Mouse (Mus musculus): ENCODE data around the gene Rnf4. TPM values are rescaled to one million over a fixed set of nuclear protein-coding genes. Genes with fewer than 3 reads are reported as not detected.

Gene Rnf4
- total RNA-seq (2021), result 10 to 100 TPM; 87.0 to 90.7 TPM
- long read RNA-seq, experiment 1, full-length matches to known transcripts, result 3 of 9 reads
- long read RNA-seq, experiment 1, partial matches to known transcripts, result 1 of 9 reads
- long read RNA-seq, experiment 1, other reads (novel, unspliced or antisense), result 5 of 9 reads
- long read RNA-seq, experiment 2, full-length matches to known transcripts, result 3 of 10 reads
- long read RNA-seq, experiment 2, partial matches to known transcripts, result 0 of 10 reads
- long read RNA-seq, experiment 2, other reads (novel, unspliced or antisense), result 7 of 10 reads

- DNase-seq (ENCODE audit: extremely low spot score in 1 of 2, low spot score in 2 of 2), result peak; percentile 97
- Histone ChIP-seq H3K27ac (peak within 1 kb of the TSS; percentile 91), H3K4me3 (peak within 1 kb of the TSS; percentile 97)
- intact Hi-C loops (cut with DNase I), result loop anchor here (1.0 to 5.0 kb wide), 3 partner anchors 33 to 124 kb away; partner anchors contain the start of genes Cfap99, Fam193a and Zfyve28
- no peak for TF ChIP-seq CTCF (IDR thresholded peaks at IDR 0.05)
These were observed at the start of gene Rnf4 for GRCm38 (mm10) chr5:34336097-34336774. TSS of gene Rnf4 (plus strand) at chr5:34336289.

GRCm38 (mm10) chr5:34286516-34286915 lies 49.6 kb upstream of the Rnf4 start:
- no peak for DNase-seq (ENCODE audit: extremely low spot score in 1 of 2, low spot score in 2 of 2)
- TF ChIP-seq CTCF (IDR thresholded peaks at IDR 0.05), result no peak
- intact Hi-C loops (cut with DNase I), result loop anchor here (2.0 to 5.0 kb wide), 2 partner anchors 76 to 289 kb away; partner anchors contain the start of gene Nat8l
- H3K27ac ChIP-seq, result peak overlapping the region; percentile 88
- H3K4me3 ChIP-seq, result peak overlapping the region; percentile 54

- DNase-seq (ENCODE audit: extremely low spot score in 1 of 2, low spot score in 2 of 2), result peak in 1 of 2 experiments; percentile 42
- Histone ChIP-seq H3K27ac (peak overlapping the region; percentile 88), H3K4me3 (peak overlapping the region; percentile 54)
- TF ChIP-seq CTCF (IDR thresholded peaks at IDR 0.05), result no peak
- intact Hi-C loops (cut with DNase I), result loop anchor here (2.0 to 5.0 kb wide), 2 partner anchors 76 to 290 kb away; partner anchors contain the start of gene Nat8l
These were observed 48.9 kb upstream of the Rnf4 start for GRCm38 (mm10) chr5:34287001-34287837.

GRCm38 (mm10) chr5:34287838-34288145 lies 48.3 kb upstream of the Rnf4 start:
- peak overlapping the region; percentile 88 for H3K27ac ChIP-seq
- DNase-seq (ENCODE audit: extremely low spot score in 1 of 2, low spot score in 2 of 2), result no peak
- TF ChIP-seq CTCF (IDR thresholded peaks at IDR 0.05), result no peak
- intact Hi-C loops (cut with DNase I), result loop anchor here (2.0 to 5.0 kb wide), 3 partner anchors 49 to 290 kb away; partner anchors contain the start of genes Nat8l and Rnf4
- peak overlapping the region; percentile 54 for H3K4me3 ChIP-seq

GRCm38 (mm10) chr5:34288154-34288716 lies 47.9 kb upstream of the Rnf4 start, which contains the start of the genes Zfyve28 and Cfap99:
TSS of gene Zfyve28 (minus strand) at chr5:34288449.
TSS of gene Cfap99 (plus strand) at chr5:34288600.
- no peak; the same call in 1 of the 2 replicates for TF ChIP-seq CTCF (IDR thresholded peaks at IDR 0.05)
- DNase-seq (ENCODE audit: extremely low spot score in 1 of 2, low spot score in 2 of 2), result peak; percentile 97
- Histone ChIP-seq H3K4me3 (peak within 1 kb of the TSS; percentile 54), H3K27ac (peak within 1 kb of the TSS; percentile 88)
- intact Hi-C loops (cut with DNase I), result loop anchor here (2.0 to 5.0 kb wide), 2 partner anchors 49 to 291 kb away; partner anchors contain the start of genes Nat8l and Rnf4

- Histone ChIP-seq H3K27ac (peak overlapping the region; percentile 44; the same call in 1 of the 2 replicates), H3K4me3 (peak overlapping the region; percentile 54)
- no peak for DNase-seq (ENCODE audit: extremely low spot score in 1 of 2, low spot score in 2 of 2)
- no peak for TF ChIP-seq CTCF (IDR thresholded peaks at IDR 0.05)
- intact Hi-C loops (cut with DNase I), result loop anchor here (2.0 to 5.0 kb wide), 2 partner anchors 48 to 292 kb away; partner anchors contain the start of genes Nat8l and Rnf4
These were observed 46.8 kb upstream of the Rnf4 start for GRCm38 (mm10) chr5:34289286-34289685.

GRCm38 (mm10) chr5:34293363-34293762 lies 42.7 kb upstream of the Rnf4 start:
- TF ChIP-seq CTCF (IDR thresholded peaks at IDR 0.05), result peak; percentile 35
- no peak overlapping the region for H3K27ac ChIP-seq
- DNase-seq (ENCODE audit: extremely low spot score in 1 of 2, low spot score in 2 of 2), result no peak
- H3K4me3 ChIP-seq, result no peak overlapping the region
- intact Hi-C loops (cut with DNase I), result loop anchor here (10.0 kb wide), 1 partner anchor 199 kb away; no protein-coding TSS in a partner anchor

GRCm38 (mm10) chr5:34294696-34295095 lies 41.4 kb upstream of the Rnf4 start:
- no peak overlapping the region for H3K27ac ChIP-seq
- TF ChIP-seq CTCF (IDR thresholded peaks at IDR 0.05), result no peak
- DNase-seq (ENCODE audit: extremely low spot score in 1 of 2, low spot score in 2 of 2), result no peak
- no peak overlapping the region for H3K4me3 ChIP-seq
- intact Hi-C loops (cut with DNase I), result loop anchor here (10.0 kb wide), 1 partner anchor 200 kb away; no protein-coding TSS in a partner anchor

- Histone ChIP-seq H3K4me3 (no peak overlapping the region), H3K27ac (no peak overlapping the region)
- no peak for TF ChIP-seq CTCF (IDR thresholded peaks at IDR 0.05)
- no peak for DNase-seq (ENCODE audit: extremely low spot score in 1 of 2, low spot score in 2 of 2)
- intact Hi-C loops (cut with DNase I), result loop anchor here (10.0 kb wide), 1 partner anchor 200 kb away; no protein-coding TSS in a partner anchor
These were observed 40.9 kb upstream of the Rnf4 start for GRCm38 (mm10) chr5:34295141-34295540.

GRCm38 (mm10) chr5:34298061-34298460 lies 38.0 kb upstream of the Rnf4 start:
- no peak for TF ChIP-seq CTCF (IDR thresholded peaks at IDR 0.05)
- no peak for DNase-seq (ENCODE audit: extremely low spot score in 1 of 2, low spot score in 2 of 2)
- 0 out of 2 replicates have a peak overlapping the region, but pooled peaks have one; percentile 5 for H3K27ac ChIP-seq
- intact Hi-C loops (cut with DNase I), result loop anchor here (10.0 kb wide), 1 partner anchor 203 kb away; no protein-coding TSS in a partner anchor
- no peak overlapping the region for H3K4me3 ChIP-seq
